In genomic region chrX:103819253-103819652, GRCm38 (mm10) we compare ENCODE assay signal across 9 mouse cellular contexts. TPM values are rescaled to one million over a fixed set of nuclear protein-coding genes. Genes with fewer than 3 reads are reported as not detected.
DNase-seq lines count a peak whose midpoint lies in the region; ATAC-seq lines count a peak whose summit lies in the region.
"Had no signal": no experiment of that assay in that cellular context is flagged by ENCODE, and none has a peak within 500 bp of the region (broad histone marks: within the 10 kb centered on the region; RNA-seq: fewer than 3 reads in every experiment).

No protein-coding gene starts in this region.

- H3K9ac ChIP-seq in hindbrain, embryonic 11.5 days (ENCODE audit: low read depth, low read length): no peak overlapping the region
- H3K9ac ChIP-seq in embryonic facial prominence, embryonic 12.5 days: no peak overlapping the region
- H3K9ac ChIP-seq in hindbrain, embryonic 15.5 days: no peak overlapping the region

- WGBS in hindbrain, embryonic 10.5 days: 46% methylated on average over 6 of the region's 6 CpGs
- WGBS in hindbrain, embryonic 11.5 days: 50% methylated on average over 6 of the region's 6 CpGs
- WGBS in embryonic facial prominence, embryonic 12.5 days: 56% methylated on average over 6 of the region's 6 CpGs
- WGBS in hindbrain, embryonic 15.5 days: 45% methylated on average over 6 of the region's 6 CpGs

- H3K4me2 ChIP-seq in hindbrain, embryonic 11.5 days (replicated peaks; ENCODE audit: low read depth, low read length): no peak overlapping the region
- H3K4me2 ChIP-seq in embryonic facial prominence, embryonic 12.5 days (replicated peaks): peak overlapping the region; percentile 73
- peak overlapping the region; percentile 78 for H3K4me2 ChIP-seq in hindbrain, embryonic 15.5 days

- peak overlapping the region; percentile 63; the same call in 1 of the 2 replicates for H3K4me3 ChIP-seq in hindbrain, embryonic 10.5 days
- no peak overlapping the region for H3K4me3 ChIP-seq in hindbrain, embryonic 11.5 days (ENCODE audit: low read depth, low read length)
- H3K4me3 ChIP-seq in embryonic facial prominence, embryonic 12.5 days: no peak overlapping the region
- peak overlapping the region; percentile 60; the same call in 1 of the 2 replicates for H3K4me3 ChIP-seq in hindbrain, embryonic 15.5 days

- H3K9me3 ChIP-seq in hindbrain, embryonic 10.5 days: no peaks in the 10 kb centered on the region
- H3K9me3 ChIP-seq in hindbrain, embryonic 11.5 days (ENCODE audit: control insufficient read depth, low read length): no peaks in the 10 kb centered on the region
- H3K9me3 ChIP-seq in embryonic facial prominence, embryonic 12.5 days: no peaks in the 10 kb centered on the region
- H3K9me3 ChIP-seq in hindbrain, embryonic 15.5 days: no peaks in the 10 kb centered on the region

- H3K36me3 ChIP-seq in hindbrain, embryonic 10.5 days: no peaks in the 10 kb centered on the region
- no peaks in the 10 kb centered on the region for H3K36me3 ChIP-seq in hindbrain, embryonic 11.5 days (ENCODE audit: control insufficient read depth, insufficient read depth, low read length)
- no peaks in the 10 kb centered on the region for H3K36me3 ChIP-seq in embryonic facial prominence, embryonic 12.5 days
- H3K36me3 ChIP-seq in hindbrain, embryonic 15.5 days: no peaks in the 10 kb centered on the region

- no peak for ATAC-seq in hindbrain, embryonic 11.5 days (ENCODE audit: low FRiP score)
- no peak for ATAC-seq in embryonic facial prominence, embryonic 12.5 days (ENCODE audit: insufficient number of reproducible peaks, insufficient read depth, low FRiP score, low TSS enrichment)
- no peak for ATAC-seq in hindbrain, embryonic 15.5 days (ENCODE audit: low FRiP score, low read depth)

- H3K27me3 ChIP-seq in hindbrain, embryonic 10.5 days (ENCODE audit: insufficient read depth, poor library complexity, severe bottlenecking): peaks cover 90% of the 10 kb centered on the region
- H3K27me3 ChIP-seq in hindbrain, embryonic 11.5 days (ENCODE audit: control insufficient read depth, insufficient read depth, low read length): peaks cover 45% of the 10 kb centered on the region
- H3K27me3 ChIP-seq in embryonic facial prominence, embryonic 12.5 days: peaks cover 40% of the 10 kb centered on the region
- H3K27me3 ChIP-seq in hindbrain, embryonic 15.5 days: peaks cover 54% of the 10 kb centered on the region

- DNase-seq in hindbrain, embryonic 10.5 days (ENCODE audit: low spot score): no peak
- no peak for DNase-seq in hindbrain, embryonic 11.5 days (ENCODE audit: low spot score)
- peak; percentile 11 to 30 for DNase-seq in lung, postnatal 4 days
- no peak for DNase-seq in urinary bladder, postnatal 14 days (ENCODE audit: low spot score)
- no peak for DNase-seq in urinary bladder, postnatal 25 days (ENCODE audit: low spot score)
- no peak for DNase-seq in layer of hippocampus, adult 9-11 months
- DNase-seq: cerebellum, postnatal 36 days had no signal

- H3K4me1 ChIP-seq in hindbrain, embryonic 10.5 days (replicated peaks): peaks cover 14% of the 10 kb centered on the region; the same call in 1 of the 2 replicates
- H3K4me1 ChIP-seq in hindbrain, embryonic 11.5 days (replicated peaks; ENCODE audit: control insufficient read depth, insufficient read depth, low read length): no peaks in the 10 kb centered on the region
- no peaks in the 10 kb centered on the region for H3K4me1 ChIP-seq in embryonic facial prominence, embryonic 12.5 days
- H3K4me1 ChIP-seq in hindbrain, embryonic 15.5 days (replicated peaks): peaks cover 6% of the 10 kb centered on the region; the same call in 1 of the 2 replicates

- H3K27ac ChIP-seq in hindbrain, embryonic 10.5 days: no peak overlapping the region
- H3K27ac ChIP-seq in hindbrain, embryonic 11.5 days (ENCODE audit: low read depth, low read length): no peak overlapping the region
- no peak overlapping the region for H3K27ac ChIP-seq in embryonic facial prominence, embryonic 12.5 days
- H3K27ac ChIP-seq in hindbrain, embryonic 15.5 days (replicated peaks): no peak overlapping the region

RNA-seq across cellular contexts. Expression of gene Slc16a2, which starts 2.5 kb away (rescaled TPM):
- polyA plus RNA-seq in hindbrain, embryonic 10.5 days (2016; fragmentation: Nextera tagmentation; extraction: Ambion mirVana): 8.7 and 13.9 TPM in 2 replicates
- 12.7 and 14.7 TPM in 2 replicates for polyA plus RNA-seq in hindbrain, embryonic 11.5 days (2014; fragmentation: Nextera tagmentation; extraction: Ambion mirVana)
- polyA plus RNA-seq in embryonic facial prominence, embryonic 12.5 days (2016; fragmentation: Nextera tagmentation; extraction: Ambion mirVana): 11.6 and 13.4 TPM in 2 replicates
- polyA plus RNA-seq in hindbrain, embryonic 15.5 days (2015; fragmentation: Nextera tagmentation; extraction: Ambion mirVana): 25.1 and 32.9 TPM in 2 replicates

Comparison
In these comparisons a context has a peak if more than half of its experiments do, and no peak if none do; other contexts are left out.
1. H3K4me3 ChIP-seq: peak in hindbrain, embryonic 10.5 days (single experiment) and hindbrain, embryonic 15.5 days (single experiment); none in hindbrain, embryonic 11.5 days (single experiment) and embryonic facial prominence, embryonic 12.5 days (single experiment).
2. DNase-seq: peak in lung, postnatal 4 days (2 of 2); none in hindbrain, embryonic 10.5 days (single experiment), hindbrain, embryonic 11.5 days (single experiment), urinary bladder, postnatal 14 days (single experiment), urinary bladder, postnatal 25 days (single experiment) and layer of hippocampus, adult 9-11 months (single experiment).